Mouse (Mus musculus): ENCODE data around the gene Rbm28. TPM values are rescaled to one million over a fixed set of nuclear protein-coding genes. Genes with fewer than 3 reads are reported as not detected.
A peak's percentile ranks its signal among the peaks of the same experiment; 100 is the strongest.

The Rbm28 gene
- 9.0 and 18.8 TPM in 2 replicates for total RNA-seq (2015; ENCODE audit: low replicate concordance)
- total RNA-seq (2017; ENCODE audit: low replicate concordance), result 8.7 and 13.4 TPM in 2 replicates

DNA sequence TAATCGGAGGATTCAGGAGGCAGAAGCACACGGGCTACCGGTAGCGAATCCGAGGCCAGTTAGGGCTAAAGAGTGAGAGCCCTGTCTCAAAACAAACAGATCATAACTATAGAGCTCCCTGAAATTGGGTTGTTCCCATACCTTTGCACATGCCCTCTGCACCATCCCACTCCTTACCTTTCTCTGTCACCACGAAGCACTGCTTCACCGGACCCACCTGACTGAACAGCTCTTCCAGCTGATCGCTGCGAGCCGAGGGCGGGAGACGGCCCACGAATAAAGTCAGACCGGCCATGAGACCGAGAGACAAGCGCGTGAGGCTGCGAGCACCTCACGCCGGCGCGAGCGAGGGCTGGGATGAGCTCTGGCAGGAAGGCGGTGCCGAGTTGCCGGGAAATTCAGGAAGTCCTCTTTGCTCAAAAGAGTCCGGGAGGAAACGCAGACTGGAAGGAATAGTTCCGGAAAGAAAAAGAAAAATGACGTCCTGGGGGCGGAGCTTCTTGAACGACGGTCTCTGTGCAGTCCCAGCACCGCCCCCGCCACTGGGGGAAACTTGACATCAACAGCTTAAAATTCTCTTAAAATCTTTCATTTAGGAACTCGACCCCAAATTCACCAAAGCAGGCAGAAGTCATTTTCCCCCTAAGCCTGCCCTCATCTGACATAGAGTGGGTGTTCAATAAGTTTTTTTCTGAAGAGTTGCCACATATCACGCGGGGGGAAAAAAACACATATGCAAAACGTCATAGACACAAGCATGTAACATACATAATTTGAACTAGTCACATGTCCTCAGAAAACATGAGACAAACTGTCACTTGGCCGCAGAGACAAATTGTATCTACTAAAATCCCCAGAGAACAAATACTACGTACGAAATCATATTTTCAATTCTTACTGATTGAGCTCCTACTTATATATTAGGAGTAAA lies at the start of gene Rbm28:
Gene Rbm28 (minus strand): TSS at position 693 of the 931 bp plus-strand sequence.
- ATAC-seq (replicated peaks; ENCODE audit: low FRiP score, poor library complexity, severe bottlenecking), result peak; percentile 94

DNA sequence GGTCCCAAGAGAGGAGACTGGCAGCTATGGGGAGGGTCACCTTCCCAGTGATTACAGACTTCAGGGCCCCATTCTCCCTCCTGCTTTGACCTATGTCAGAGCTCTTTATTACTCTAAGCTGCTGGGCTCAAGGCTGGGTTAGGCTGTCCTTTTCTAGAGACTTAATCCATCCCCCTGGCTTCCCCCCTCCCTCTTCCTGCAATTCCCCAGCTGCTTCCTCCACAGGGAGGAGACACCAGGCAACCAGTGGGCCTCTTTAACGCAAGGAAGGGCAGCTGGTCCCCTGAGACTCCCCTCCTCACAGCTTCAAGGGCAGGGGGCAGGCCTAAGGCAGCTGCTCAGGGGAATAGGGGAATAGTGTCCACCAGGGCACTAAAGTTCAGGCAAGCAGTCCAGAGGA lies 49.4 kb upstream of the Rbm28 start:
- ATAC-seq (replicated peaks; ENCODE audit: low FRiP score, poor library complexity, severe bottlenecking), result no peak

DNA sequence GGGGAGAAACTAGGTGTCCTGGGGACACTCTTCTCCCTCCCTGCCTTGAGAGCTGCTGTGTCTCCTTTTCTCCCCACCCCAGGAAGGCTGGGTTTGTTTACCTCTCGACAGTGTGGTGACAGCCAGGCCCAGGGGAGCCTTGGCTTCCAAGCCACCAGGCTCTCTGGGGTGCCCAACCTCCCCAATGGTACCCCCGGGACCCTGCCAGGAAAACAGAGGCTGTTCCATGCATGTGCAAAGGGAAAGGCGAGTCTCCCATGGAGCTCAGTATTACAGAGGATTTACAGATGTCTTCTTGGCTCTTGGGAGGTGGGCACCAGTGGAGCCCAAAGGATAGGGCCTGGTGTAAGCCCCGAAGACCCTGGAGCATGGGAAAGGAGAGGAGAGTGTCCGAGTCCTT lies 48.6 kb upstream of the Rbm28 start:
- ATAC-seq (replicated peaks; ENCODE audit: low FRiP score, poor library complexity, severe bottlenecking), result no peak

DNA sequence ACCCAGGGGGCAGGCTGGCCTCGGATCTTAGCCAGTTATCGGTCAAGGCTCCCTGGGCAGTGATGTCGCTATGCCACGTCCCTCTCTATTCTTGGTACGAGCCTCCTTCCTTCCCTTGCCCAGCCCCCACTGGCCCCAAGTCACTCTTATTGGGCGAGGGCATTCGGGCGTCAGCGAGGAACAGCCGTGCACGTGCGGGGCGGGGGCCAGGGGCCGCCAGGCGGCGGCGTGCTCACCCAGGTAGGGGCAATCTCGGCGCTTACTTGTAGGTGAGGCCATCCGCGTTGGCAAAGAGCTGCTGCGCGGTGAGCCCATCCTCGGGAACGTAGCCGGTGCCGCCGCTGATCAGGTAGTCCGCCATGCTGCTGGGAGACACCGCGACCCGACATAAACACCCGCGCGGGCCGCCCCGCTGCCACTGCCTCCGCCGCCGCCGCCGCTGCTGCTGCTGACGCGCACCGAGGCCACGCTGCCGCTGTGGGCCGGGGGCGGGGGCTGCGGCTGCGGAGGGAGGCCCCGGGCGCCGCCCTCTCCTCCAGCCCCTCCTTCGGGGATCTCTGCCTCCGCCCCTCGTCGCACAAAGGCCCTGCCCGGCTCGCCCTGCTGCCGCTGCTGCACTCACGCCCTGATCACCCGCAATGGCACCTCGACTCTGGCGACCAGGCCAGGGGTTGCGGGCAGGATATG lies 47.1 kb upstream of the Rbm28 start:
- ATAC-seq (replicated peaks; ENCODE audit: low FRiP score, poor library complexity, severe bottlenecking), result peak; percentile 47; the same call in 1 of the 2 replicates

DNA sequence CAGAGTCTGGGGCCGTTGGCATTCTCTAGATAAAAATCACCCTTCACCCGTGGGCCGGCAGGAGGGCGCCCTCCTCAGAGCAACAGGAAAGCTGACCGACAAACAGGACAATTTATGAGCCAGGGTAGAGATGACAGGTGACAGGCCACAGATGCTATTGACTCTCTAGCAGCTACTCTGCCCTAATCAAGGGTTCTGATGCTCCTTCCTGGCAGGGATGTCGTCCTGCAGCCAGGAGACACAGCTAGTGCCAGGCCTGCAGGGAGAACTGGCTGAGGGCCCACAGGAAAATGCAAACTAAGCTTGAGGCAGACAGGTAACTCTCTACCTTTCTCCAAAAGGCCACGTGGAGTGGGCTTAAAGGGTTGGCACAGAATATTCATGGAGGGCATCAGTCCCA lies 46.3 kb upstream of the Rbm28 start:
- no peak for ATAC-seq (replicated peaks; ENCODE audit: low FRiP score, poor library complexity, severe bottlenecking)

DNA sequence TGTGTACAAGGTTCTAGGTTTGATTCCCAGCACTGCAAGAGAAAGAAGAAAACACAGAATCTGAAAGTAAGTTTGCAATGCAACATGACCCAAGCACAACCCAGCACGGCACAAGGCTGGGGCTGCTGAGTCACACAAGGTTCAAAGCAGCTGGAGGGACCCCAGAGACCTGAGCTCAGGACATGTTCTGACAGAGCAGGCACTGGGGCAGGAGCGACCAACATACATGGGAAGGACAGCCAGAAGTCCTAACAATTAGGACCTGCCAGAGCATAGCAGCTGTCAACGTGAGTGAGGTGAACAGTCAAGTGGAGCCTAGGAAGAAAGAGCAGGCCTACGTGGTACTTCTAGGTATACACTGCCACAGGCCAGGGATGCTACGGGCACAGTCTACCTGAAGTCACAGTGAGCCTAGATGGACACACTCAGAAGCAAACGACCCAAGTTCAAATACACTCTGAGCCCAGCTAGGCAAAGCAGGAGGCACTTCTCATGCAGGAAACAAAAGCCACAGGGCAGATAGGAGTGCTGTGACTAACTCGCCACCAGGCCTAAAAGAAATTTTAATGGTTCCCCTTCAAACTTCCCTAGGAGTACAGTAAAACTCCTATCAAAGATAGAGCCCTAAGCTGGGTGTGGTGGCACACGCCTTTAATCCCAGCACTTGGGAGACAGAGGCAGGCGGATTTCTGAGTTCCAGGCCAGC lies 45.6 kb upstream of the Rbm28 start:
- no peak for ATAC-seq (replicated peaks; ENCODE audit: low FRiP score, poor library complexity, severe bottlenecking)

DNA sequence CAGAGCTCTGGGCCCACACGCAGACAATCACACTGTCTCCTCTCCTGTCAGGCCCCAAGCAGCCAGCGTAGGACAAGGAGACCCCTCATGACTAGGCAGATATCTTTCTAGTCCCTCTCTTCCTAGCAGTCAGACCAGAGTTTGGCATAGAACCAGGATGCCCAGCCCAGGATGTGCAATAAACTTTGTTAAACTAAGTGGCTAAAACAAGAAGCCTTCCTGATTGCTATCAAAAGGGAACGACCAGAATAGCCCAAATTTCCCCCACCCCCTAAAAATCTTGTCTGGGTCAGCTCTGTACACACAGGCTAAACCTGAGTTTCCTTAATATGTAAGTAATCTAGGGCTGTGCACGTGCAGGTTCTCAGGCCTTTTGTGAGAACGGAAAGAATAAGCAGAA lies 43.4 kb upstream of the Rbm28 start:
- ATAC-seq (replicated peaks; ENCODE audit: low FRiP score, poor library complexity, severe bottlenecking), result no peak

DNA sequence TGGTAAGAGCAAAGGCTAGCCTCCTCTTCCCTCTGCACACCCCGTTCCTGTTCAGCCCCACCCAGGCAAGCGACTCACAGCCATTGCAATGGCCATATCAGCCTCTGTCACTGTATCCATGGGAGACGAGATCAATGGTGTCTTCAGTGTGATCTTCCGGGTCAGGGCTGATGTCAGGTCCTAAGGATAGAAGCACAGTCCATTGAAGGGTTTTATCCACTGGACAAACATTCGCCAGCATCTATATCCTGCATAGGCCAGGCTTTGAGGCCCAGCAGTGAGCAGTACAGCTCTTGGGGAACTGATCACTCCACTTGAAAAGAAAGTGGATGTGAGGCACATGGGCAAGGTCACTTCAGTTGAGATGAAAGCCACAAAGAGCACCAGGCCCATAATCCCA lies 42.2 kb upstream of the Rbm28 start:
- ATAC-seq (replicated peaks; ENCODE audit: low FRiP score, poor library complexity, severe bottlenecking), result no peak

DNA sequence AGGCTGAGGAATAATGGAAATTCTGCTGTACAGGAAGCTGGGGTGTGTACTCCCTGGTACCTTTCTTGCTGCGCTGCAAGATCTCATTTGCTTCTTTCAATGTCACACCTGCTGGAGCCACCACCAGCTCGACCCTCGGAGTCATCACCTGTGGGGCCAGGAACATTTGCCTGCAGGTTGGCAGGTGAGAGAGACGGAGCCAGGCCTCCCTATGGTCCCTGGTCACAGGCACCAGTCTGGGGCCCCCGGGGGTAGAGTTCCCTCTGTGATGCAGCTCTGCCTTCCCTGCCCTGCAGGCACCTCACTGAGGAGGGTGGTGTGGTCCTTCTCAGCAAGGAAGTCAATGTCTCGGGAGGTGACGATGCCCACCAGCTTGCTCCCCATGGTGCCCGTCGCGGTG lies 41.2 kb upstream of the Rbm28 start:
- no peak for ATAC-seq (replicated peaks; ENCODE audit: low FRiP score, poor library complexity, severe bottlenecking)

DNA sequence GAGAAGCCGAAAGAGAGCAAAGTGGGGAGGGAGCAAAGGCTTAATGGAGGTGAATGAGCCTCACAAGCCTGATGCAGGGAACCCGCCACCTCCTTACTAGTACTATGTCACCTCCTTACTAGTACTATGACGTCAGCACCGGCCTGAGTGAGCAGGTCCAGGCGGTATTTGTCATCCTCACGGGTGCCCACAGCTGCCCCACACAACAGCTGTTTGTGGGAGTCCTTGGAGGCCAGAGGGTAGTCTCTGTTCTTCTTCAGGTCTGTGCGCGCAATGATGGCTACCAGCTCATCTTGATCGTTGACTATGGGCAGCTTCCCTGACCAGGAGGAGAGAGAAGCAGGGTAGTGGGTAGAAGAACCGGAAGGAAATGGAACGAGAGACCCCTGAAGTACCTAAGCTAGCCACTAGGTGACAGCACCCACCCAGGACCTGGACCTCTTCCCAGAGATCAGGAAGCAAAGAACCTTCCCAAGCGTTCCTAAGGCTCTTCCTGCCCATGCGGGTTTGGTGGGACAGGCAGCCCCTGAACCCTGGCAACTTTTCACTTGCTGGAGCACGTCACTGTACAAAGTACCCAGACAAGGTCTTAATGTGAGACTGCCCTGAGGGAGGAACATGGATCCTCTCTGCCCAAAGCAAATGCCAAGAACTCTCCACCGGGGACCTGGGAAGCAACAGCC lies 40.3 kb upstream of the Rbm28 start:
- no peak for ATAC-seq (replicated peaks; ENCODE audit: low FRiP score, poor library complexity, severe bottlenecking)

DNA sequence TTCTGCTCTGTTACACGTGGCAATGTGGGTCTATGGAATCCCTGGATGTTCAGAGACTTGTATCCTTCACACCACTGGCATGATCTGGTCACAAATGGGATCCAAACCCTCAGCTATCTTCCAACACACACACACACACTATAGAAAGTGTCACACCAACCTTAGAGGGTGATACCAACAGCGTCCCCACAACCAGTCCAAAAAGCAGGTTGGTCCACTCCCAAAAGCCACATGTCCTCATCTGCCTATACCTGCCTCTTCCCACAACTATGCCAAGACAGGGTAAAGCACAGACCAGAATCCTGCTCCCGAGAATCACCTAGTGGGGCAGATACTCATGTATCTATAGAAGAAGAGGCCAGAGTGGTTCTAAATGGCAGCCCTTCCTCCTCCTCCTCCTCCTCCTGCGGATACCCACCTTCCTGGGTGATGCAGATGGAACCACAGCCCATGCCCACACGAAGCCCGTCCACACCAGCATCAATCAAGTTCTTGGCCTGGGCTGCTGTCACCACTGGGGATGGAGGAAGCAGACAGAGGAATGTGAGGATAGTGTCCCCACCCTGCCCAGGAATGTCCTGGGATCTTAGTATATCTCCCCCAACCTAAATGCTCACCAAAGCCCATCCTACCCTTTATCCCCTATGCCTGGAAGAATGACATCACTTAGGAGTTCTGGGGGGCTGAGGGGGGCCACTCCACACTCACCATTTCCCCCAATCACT lies 39.2 kb upstream of the Rbm28 start:
- ATAC-seq (replicated peaks; ENCODE audit: low FRiP score, poor library complexity, severe bottlenecking), result no peak

DNA sequence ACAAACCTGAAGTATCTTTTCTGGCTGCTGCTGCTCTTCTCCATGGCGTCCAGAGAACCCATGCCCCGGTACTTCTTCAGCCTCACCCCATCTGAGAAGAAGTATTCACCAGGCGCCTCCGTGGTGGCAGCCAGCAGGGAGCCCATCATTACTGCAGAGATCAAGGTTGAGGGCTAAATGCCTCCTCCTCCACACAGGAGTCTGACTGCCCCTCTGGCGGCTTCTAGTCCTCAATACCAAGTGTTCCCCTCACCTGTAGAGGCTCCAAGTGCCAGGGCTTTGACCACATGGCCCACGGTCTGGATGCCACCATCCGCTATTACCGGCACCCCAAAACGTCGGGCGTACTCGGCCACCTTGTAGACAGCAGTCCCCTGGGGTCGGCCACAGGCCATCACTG lies 38.3 kb upstream of the Rbm28 start:
- ATAC-seq (replicated peaks; ENCODE audit: low FRiP score, poor library complexity, severe bottlenecking), result no peak

DNA sequence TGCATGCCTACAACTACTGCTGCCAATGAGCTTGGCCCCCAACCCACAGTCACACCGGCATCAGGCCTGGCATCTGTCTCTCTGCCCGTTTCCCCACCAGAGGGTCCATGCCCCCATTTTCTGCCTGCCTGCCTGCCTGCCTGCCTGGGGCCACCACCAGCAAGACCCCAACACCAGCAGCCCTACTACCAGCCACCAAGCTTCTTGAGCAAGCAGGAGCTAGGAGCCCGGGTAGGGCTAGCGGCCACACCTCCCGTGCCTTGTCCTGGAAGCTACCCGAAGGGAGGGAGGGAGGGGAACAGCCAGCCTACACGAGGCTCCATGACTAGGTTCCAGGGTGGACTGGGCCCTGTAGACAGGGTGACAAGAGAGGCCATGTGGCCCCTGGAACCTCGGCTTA lies 37.2 kb upstream of the Rbm28 start:
- no peak for ATAC-seq (replicated peaks; ENCODE audit: low FRiP score, poor library complexity, severe bottlenecking)

DNA sequence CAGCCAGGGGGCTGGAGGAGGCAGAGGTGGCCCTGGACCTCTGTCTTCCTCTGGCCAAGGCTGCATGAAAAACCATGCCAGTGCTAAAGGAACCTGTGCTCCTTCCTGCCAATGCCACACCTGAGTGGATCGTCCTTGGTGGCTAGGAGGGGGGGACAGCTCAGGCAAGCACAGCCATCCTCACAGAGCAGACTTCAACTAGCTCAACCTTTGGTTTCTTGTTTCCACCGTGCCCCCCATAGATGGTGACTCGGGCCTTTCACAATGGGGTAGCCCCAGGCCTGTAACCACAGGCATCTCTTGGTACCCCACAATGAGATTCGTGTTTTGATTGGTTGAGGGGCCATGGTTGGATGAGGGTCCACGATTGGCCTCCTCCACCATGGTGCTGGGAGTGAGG lies 36.5 kb upstream of the Rbm28 start:
- ATAC-seq (replicated peaks; ENCODE audit: low FRiP score, poor library complexity, severe bottlenecking), result no peak

DNA sequence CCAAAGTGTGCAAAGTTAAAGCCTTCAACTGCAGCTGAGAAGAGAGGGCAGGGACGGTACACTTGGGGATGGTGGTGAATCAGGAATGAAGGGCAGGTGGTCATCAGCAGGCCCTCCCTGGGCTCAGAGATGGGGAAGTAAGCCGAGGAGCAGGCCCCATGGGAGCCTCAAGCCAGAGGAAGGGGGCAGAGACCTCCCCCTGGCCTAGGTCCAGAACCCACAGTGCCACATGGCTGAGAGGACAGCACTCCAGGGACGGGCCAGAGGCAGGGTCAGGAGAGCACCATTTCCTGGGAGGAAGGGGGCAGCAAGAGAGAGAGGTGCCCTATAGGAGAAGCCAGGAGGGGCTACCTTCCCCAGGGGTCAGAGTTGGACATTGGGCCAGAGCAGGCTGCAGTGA lies 35.7 kb upstream of the Rbm28 start:
- no peak for ATAC-seq (replicated peaks; ENCODE audit: low FRiP score, poor library complexity, severe bottlenecking)

DNA sequence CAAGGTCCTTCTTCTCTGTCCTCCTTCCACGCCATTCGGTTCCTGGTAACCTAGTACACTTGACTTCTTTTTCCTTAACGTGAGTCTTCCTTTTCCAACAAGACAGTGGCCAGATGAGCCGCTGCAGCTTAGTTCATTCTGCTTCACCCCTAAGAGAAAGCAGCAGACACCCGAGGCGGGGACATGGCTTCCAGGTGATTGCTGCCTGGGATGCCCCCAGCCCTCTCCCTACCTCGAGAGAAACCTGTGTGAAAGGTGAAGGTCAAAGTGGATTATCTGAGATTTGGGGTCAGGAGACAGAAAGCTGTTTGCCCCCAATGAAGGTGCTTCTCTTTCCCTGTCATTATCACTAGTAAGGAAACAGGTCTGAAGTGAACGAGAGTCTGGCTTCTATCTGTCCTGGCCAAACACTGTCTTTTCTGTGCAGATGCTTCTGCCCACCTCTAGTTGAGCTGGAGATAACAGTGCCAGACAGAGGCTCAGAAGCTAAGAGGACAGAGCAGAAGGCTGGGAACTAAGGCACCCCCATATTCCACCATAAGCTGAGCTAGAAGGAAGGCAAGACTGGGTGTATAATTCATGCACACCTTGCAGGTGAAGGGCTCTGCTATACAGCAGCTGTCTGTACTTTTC lies 34.5 kb upstream of the Rbm28 start:
- ATAC-seq (replicated peaks; ENCODE audit: low FRiP score, poor library complexity, severe bottlenecking), result no peak

DNA sequence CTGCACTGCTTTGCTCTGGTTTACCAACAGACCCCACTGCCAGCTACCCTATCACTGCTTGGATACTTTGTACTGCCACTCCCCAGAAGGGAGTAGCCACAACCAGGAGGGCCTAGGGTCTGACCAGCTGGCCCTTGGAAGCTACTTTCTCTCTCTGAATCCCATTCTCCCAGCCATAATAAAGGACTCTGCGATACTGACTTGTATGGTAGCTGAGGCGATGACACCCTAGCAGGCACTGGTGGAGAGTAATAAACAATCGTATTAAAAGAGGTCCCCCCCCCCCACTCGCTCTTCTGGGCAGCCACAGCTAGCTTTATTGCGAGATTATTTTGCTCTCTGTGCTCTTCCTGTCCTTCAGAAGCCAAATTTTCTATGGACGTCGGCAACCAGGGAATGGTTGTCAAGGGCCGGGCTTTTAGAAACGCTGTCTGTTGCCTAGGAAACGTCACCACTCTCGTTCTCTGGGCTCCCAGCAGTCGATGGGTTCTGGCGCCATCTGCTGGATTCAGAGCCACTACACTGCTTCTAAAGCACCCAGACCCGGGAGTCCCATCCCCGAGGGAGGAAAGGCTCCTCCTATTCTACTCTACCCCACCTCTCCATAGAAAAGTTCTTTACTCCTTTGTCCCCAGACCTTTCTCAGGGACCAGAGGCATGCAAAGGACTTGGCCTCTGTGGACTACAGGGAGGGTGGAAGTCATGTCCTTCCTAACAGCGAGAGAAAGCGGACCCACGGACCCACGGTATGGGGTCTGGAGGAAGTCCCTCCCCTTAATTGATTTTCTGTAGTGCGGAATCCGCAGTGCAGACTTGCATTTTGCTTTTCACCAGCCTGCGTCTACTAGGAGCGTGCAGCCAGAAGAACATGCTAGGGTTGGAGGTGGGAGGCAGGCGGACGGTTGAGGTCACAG lies 33.8 kb upstream of the Rbm28 start:
- no peak for ATAC-seq (replicated peaks; ENCODE audit: low FRiP score, poor library complexity, severe bottlenecking)
